Mouse (Mus musculus) cortical plate, adult 2 months (tissue): Measurements from ENCODE around the gene Atp1b2.

Experiments
- CTCF ChIP-seq: fragments of 200-500 bp; IDR thresholded peaks from 2 replicates; pipeline ENCODE4 v1.5.1; 2011; ENCODE audit warnings: mild to moderate bottlenecking, control low read depth, low read length; ENCODE audit not compliant: insufficient read depth; ENCODE audit errors: extremely low read depth
- POLR2A ChIP-seq: fragments of 200-500 bp; IDR thresholded peaks from 2 replicates; pipeline ENCODE4 v1.6.1; 2011; ENCODE audit warnings: mild to moderate bottlenecking, low read length, control low read depth; ENCODE audit not compliant: insufficient read depth; ENCODE audit errors: extremely low read depth

DNA sequence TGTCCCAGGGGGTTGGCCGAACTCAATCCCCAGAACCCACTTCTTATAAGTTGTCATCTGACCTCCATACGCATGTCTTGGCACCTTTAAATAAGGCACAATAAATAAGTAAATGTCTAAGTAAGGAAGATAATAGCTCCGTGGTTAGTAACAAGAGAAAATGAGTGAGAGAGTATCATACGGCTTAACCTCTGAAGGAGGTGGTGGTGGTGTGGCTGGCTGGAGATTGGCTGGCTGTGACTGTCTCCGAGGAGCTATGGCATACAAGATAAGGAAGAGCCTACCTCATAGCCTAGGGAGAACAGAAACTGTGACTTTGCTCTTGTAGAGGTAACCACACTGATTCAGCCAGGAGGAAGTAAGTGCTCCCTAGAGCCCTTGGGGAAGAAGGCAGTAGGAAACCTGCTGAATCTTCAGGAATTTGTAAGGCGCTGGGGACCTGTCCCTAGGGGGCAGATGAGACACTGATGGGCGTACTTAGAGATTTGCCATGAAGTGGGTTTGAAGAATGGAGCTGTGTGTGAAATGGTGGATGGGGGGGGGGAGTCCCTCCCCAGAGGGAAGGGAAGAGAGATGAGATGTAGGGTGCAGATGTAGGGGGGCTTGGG, 19.9 kb downstream of the Atp1b2 start:
- TF ChIP-seq CTCF (no peak), POLR2A (no peak)
